Mouse (Mus musculus): ENCODE results near the gene Rita1. TPM values are rescaled to one million over a fixed set of nuclear protein-coding genes. Genes with fewer than 3 reads are reported as not detected.

Rita1 gene
- total and polyA plus RNA-seq, 3 experiments: 18.1 to 22.1 TPM; not detected in 1

GRCm38 (mm10) chr5:120587616-120587926 lies 24.8 kb downstream of the Rita1 start (continued):
- TF ChIP-seq E2F4 (IDR thresholded peaks at IDR 0.05; ENCODE audit: borderline replicate concordance, low read depth, low read length): 0 out of 2 replicates have a peak, but pooled peaks have one; percentile 8
- TF ChIP-seq KAT2A (conservative IDR thresholded peaks at IDR 0.05; ENCODE audit: low read depth, low read length): no peak
- TF ChIP-seq ZKSCAN1 (IDR thresholded peaks at IDR 0.05; ENCODE audit: low read depth, low read length): no peak
- TF ChIP-seq BHLHE40 (IDR thresholded peaks at IDR 0.05; ENCODE audit: borderline replicate concordance, low read depth, low read length): no peak
- TF ChIP-seq MYB (IDR thresholded peaks at IDR 0.05; ENCODE audit: low read depth, low read length): no peak
- TF ChIP-seq POLR2AphosphoS2 (IDR thresholded peaks at IDR 0.05; ENCODE audit: low read length): no peak
- TF ChIP-seq NELFE (IDR thresholded peaks at IDR 0.05; ENCODE audit: low read depth, low read length): peak; percentile 44
- no peak for TF ChIP-seq MEF2A (IDR thresholded peaks at IDR 0.05; ENCODE audit: extremely low read depth, insufficient replicate concordance, low read depth, low read length, poor library complexity, severe bottlenecking)
- no peak; the same call in 1 of the 2 replicates for TF ChIP-seq HCFC1 (IDR thresholded peaks at IDR 0.05; ENCODE audit: low read depth, low read length)
- no peak for TF ChIP-seq CHD1 (IDR thresholded peaks at IDR 0.05; ENCODE audit: low read depth, low read length)
- 0 out of 2 replicates have a peak, but pooled peaks have one; percentile 36 for TF ChIP-seq ZMIZ1 (IDR thresholded peaks at IDR 0.05; ENCODE audit: low read depth, low read length)

GRCm38 (mm10) chr5:120586741-120587615 lies 25.4 kb downstream of the Rita1 start:
- Histone ChIP-seq H3K27ac (ENCODE audit: control insufficient read depth, low read depth, low read length) (peak overlapping the region; percentile 52), H3K9me3 (replicated peaks; ENCODE audit: insufficient read depth, low read length) (no peaks in the 10 kb centered on the region), H3K36me3 (ENCODE audit: control insufficient read depth in 1 of 2, insufficient read depth in 2 of 2, low read length in 2 of 2) (peaks cover 0 to 9% of the 10 kb centered on the region in 2 experiments; a peak in 2 of 4 replicates), H3K27me3 (ENCODE audit: control insufficient read depth in 1 of 2, insufficient read depth in 2 of 2, low read length in 2 of 2) (no peaks in the 10 kb centered on the region), H3K9ac (ENCODE audit: control insufficient read depth, low read depth, low read length, poor library complexity, severe bottlenecking) (peak overlapping the region; percentile 69), H3K4me3 (ENCODE audit: control insufficient read depth in 1 of 2, insufficient read depth in 1 of 2, low read depth in 2 of 2, low read length in 2 of 2) (peak overlapping the region; percentile 58 to 94), H3K4me1 (ENCODE audit: control insufficient read depth in 1 of 2, insufficient read depth in 2 of 2, low read length in 2 of 2) (peaks cover 6 to 20% of the 10 kb centered on the region in 2 experiments), H3K79me2 (ENCODE audit: control insufficient read depth, insufficient read depth, low read length, poor library complexity) (peaks cover 5% of the 10 kb centered on the region)
- TF ChIP-seq RCOR1 (IDR thresholded peaks at IDR 0.05; ENCODE audit: low read depth, low read length): peak; percentile 62; the same call in 1 of the 2 replicates
- peak; percentile 39; the same call in 1 of the 2 replicates for TF ChIP-seq TCF12 (IDR thresholded peaks at IDR 0.05; ENCODE audit: low read depth, low read length)
- peak; percentile 41 for TF ChIP-seq SIN3A (IDR thresholded peaks at IDR 0.05; ENCODE audit: low read length)
- TF ChIP-seq NELFE (IDR thresholded peaks at IDR 0.05; ENCODE audit: low read depth, low read length): no peak; the same call in 1 of the 2 replicates
- peak; percentile 20; the same call in 1 of the 2 replicates for TF ChIP-seq GATA1 (IDR thresholded peaks at IDR 0.05; ENCODE audit: low read depth, low read length)
- TF ChIP-seq BHLHE40 (IDR thresholded peaks at IDR 0.05; ENCODE audit: borderline replicate concordance, low read depth, low read length): peak; percentile 9; the same call in 1 of the 2 replicates
- TF ChIP-seq CTCF (IDR thresholded peaks at IDR 0.05 in 2 of 3, conservative IDR thresholded peaks at IDR 0.05 in 1 of 3; ENCODE audit: control insufficient read depth in 1 of 3, insufficient read depth in 1 of 3, low read depth in 2 of 3, low read length in 3 of 3, poor library complexity in 1 of 3, severe bottlenecking in 1 of 3): no peak
- peak; percentile 22; the same call in 1 of the 2 replicates for TF ChIP-seq HCFC1 (IDR thresholded peaks at IDR 0.05; ENCODE audit: low read depth, low read length)
- peak; percentile 49; the same call in 1 of the 2 replicates for TF ChIP-seq ETS1 (IDR thresholded peaks at IDR 0.05; ENCODE audit: low read depth, low read length)
- TF ChIP-seq KAT2A (conservative IDR thresholded peaks at IDR 0.05; ENCODE audit: low read depth, low read length): no peak
- peak; percentile 36 for TF ChIP-seq CHD2 (IDR thresholded peaks at IDR 0.05; ENCODE audit: low read length)
- TF ChIP-seq MAZ (IDR thresholded peaks at IDR 0.05; ENCODE audit: low read depth, low read length): peak; percentile 18; the same call in 1 of the 2 replicates
- TF ChIP-seq MAFK (IDR thresholded peaks at IDR 0.05; ENCODE audit: borderline replicate concordance, low read depth, low read length): no peak
- TF ChIP-seq TAL1 (IDR thresholded peaks at IDR 0.05; ENCODE audit: low read length): peak; percentile 44
- peak in 1 of 2 experiments; percentile 30; a peak in 1 of 4 replicates for TF ChIP-seq EP300 (IDR thresholded peaks at IDR 0.05; ENCODE audit: low read depth in 1 of 2, low read length in 2 of 2)
- no peak for TF ChIP-seq USF2 (IDR thresholded peaks at IDR 0.05; ENCODE audit: borderline replicate concordance in 1 of 2, insufficient read depth in 1 of 2, low read depth in 1 of 2, low read length in 2 of 2)
- DNase-seq (ENCODE audit: low read depth, low spot score): peak; percentile 71
